Mouse (Mus musculus) lung, postnatal 0 days (tissue): ENCODE measurements around the gene Snx30. TPM values are rescaled to one million over a fixed set of nuclear protein-coding genes. Genes with fewer than 3 reads are reported as not detected.

ENCODE experiments used
- ATAC-seq: fragments of 200-750 bp; cut with Nextera tagmentation; 2 replicates; pipeline ENCODE4 v1.8.0; 2017; ENCODE audit warnings: moderate library complexity
- DNase-seq: peaks from one replicate; pipeline ENCODE4 v3.0.0-alpha.2; 2016; ENCODE audit warnings: low spot score
- H3K27ac ChIP-seq: fragments of 300-500 bp; sonication (generic); 2 replicates; pipeline ENCODE4 v1.5.1; 2014; ENCODE audit warnings: antibody characterized with exemption, mild to moderate bottlenecking, low read length, mixed read lengths
- H3K27me3 ChIP-seq: fragments of 300-500 bp; sonication (generic); replicated peaks from 2 replicates; pipeline ENCODE4 v1.6.1; 2014; ENCODE audit warnings: low read length, mixed read lengths; ENCODE audit not compliant: insufficient read depth
- H3K36me3 ChIP-seq: fragments of 300-500 bp; sonication (generic); 2 replicates; pipeline ENCODE4 v1.6.1; 2014; ENCODE audit warnings: low read length, mixed read lengths; ENCODE audit not compliant: insufficient read depth
- H3K4me1 ChIP-seq: fragments of 300-500 bp; sonication (generic); 2 replicates; pipeline ENCODE4 v1.6.1; 2014; ENCODE audit warnings: antibody characterized with exemption, low read depth, low read length, mixed read lengths; ENCODE audit not compliant: insufficient read depth
- H3K4me2 ChIP-seq: fragments of 300-500 bp; sonication (generic); replicated peaks from 2 replicates; pipeline ENCODE4 v1.6.1; 2014; ENCODE audit warnings: low read depth, mild to moderate bottlenecking, low read length, moderate library complexity, mixed read lengths
- H3K4me3 ChIP-seq: fragments of 300-500 bp; sonication (generic); 2 replicates; pipeline ENCODE4 v1.5.1; 2014; ENCODE audit warnings: low read depth, low read length
- H3K9ac ChIP-seq: fragments of 300-500 bp; sonication (generic); replicated peaks from 2 replicates; pipeline ENCODE4 v1.6.1; 2014; ENCODE audit warnings: low read depth, mild to moderate bottlenecking
- H3K9me3 ChIP-seq: fragments of 300-500 bp; sonication (generic); 2 replicates; pipeline ENCODE4 v1.6.1; 2016; ENCODE audit warnings: low read length, mixed read lengths
- CTCF ChIP-seq: IDR thresholded peaks from 2 replicates; pipeline ENCODE4 v1.5.1; 2016; ENCODE audit warnings: antibody characterized with exemption, mild to moderate bottlenecking
- EP300 ChIP-seq: IDR thresholded peaks from 2 replicates; pipeline ENCODE4 v1.6.1; 2016; ENCODE audit warnings: antibody characterized with exemption, mild to moderate bottlenecking, control low read depth
- WGBS: fragments of 180-500 bp; shearing (Covaris S2); extraction: QIAGEN DNeasy Blood & Tissue Kit; methylation state at CpG from one replicate; pipeline ENCODE4 v1.1.7; 2014; 5-methylcytosine and 5-hydroxymethylcytosine counted together
- polyA plus RNA-seq: library from polyadenylated mRNA; unstranded; fragments of >200 nt; fragmentation: Nextera tagmentation; extraction: Ambion mirVana; gene quantifications from 2 replicates; pipeline ENCODE4 v1.2.1, GENCODE M21; 2015

Snx30 gene
- polyA plus RNA-seq, 1 experiment from 2014 or later, result 12.0 TPM

- TF ChIP-seq CTCF, result peak; percentile 73
- TF ChIP-seq EP300, result no peak
- H3K36me3 ChIP-seq, result no peaks in the 10 kb centered on the region
- ATAC-seq, result no peak
- peak; percentile 69 for DNase-seq
- H3K9me3 ChIP-seq, result no peaks in the 10 kb centered on the region
- no peaks in the 10 kb centered on the region for H3K27me3 ChIP-seq
- H3K4me2 ChIP-seq, result no peak overlapping the region
- no peak overlapping the region for H3K27ac ChIP-seq
- H3K4me3 ChIP-seq, result no peak overlapping the region
- WGBS, result 20% methylated on average over 1 of the region's 1 CpGs
- H3K9ac ChIP-seq, result no peak overlapping the region
- H3K4me1 ChIP-seq, result peaks cover 4% of the 10 kb centered on the region; the same call in 1 of the 2 replicates
These were observed 25.1 kb upstream of the Snx30 start for GRCm38 (mm10) chr4:59780568-59780967.

GRCm38 (mm10) chr4:59782853-59783684 lies 22.6 kb upstream of the Snx30 start:
- peak overlapping the region; percentile 34; the same call in 1 of the 2 replicates for H3K27ac ChIP-seq

GRCm38 (mm10) chr4:59783685-59784279 lies 21.9 kb upstream of the Snx30 start:
- Histone ChIP-seq H3K27ac (peak overlapping the region; percentile 34; the same call in 1 of the 2 replicates), H3K27me3 (no peaks in the 10 kb centered on the region), H3K4me2 (peak overlapping the region; percentile 71), H3K9me3 (no peaks in the 10 kb centered on the region), H3K4me3 (peak overlapping the region; percentile 82), H3K9ac (peak overlapping the region; percentile 62), H3K4me1 (peaks cover 4% of the 10 kb centered on the region; the same call in 1 of the 2 replicates), H3K36me3 (no peaks in the 10 kb centered on the region)
- ATAC-seq, result peak; percentile 95
- peak; percentile 45; the same call in 1 of the 2 replicates for TF ChIP-seq EP300
- TF ChIP-seq CTCF, result 0 out of 2 replicates have a peak, but pooled peaks have one; percentile 16
- DNase-seq, result peak; percentile 99
- WGBS, result under 1% methylated on average over 36 of the region's 36 CpGs

More at GRCm38 (mm10) chr4:59782853-59783684, 22.6 kb upstream of the Snx30 start:
- ATAC-seq, result peak; percentile 36
- peak overlapping the region; percentile 82 for H3K4me3 ChIP-seq
- H3K27me3 ChIP-seq, result no peaks in the 10 kb centered on the region
- TF ChIP-seq EP300 (no peak), CTCF (no peak)
- peaks cover 4% of the 10 kb centered on the region; the same call in 1 of the 2 replicates for H3K4me1 ChIP-seq
- DNase-seq, result peak; percentile 54
- no peaks in the 10 kb centered on the region for H3K36me3 ChIP-seq
- H3K9ac ChIP-seq, result peak overlapping the region; percentile 62
- H3K4me2 ChIP-seq, result peak overlapping the region; percentile 71
- 2% methylated on average over 43 of the region's 47 CpGs for WGBS
- H3K9me3 ChIP-seq, result no peaks in the 10 kb centered on the region

GRCm38 (mm10) chr4:59785412-59785811 lies 20.2 kb upstream of the Snx30 start:
- no peak for ATAC-seq
- 22% methylated on average over 2 of the region's 2 CpGs for WGBS

GRCm38 (mm10) chr4:59786661-59787060 lies 19.0 kb upstream of the Snx30 start:
- 0% methylated on average over 7 of the region's 7 CpGs for WGBS
- Histone ChIP-seq H3K4me1 (peaks cover 4% of the 10 kb centered on the region; the same call in 1 of the 2 replicates), H3K9me3 (no peaks in the 10 kb centered on the region), H3K9ac (no peak overlapping the region), H3K4me3 (no peak overlapping the region), H3K4me2 (no peak overlapping the region), H3K27me3 (no peaks in the 10 kb centered on the region), H3K36me3 (no peaks in the 10 kb centered on the region), H3K27ac (no peak overlapping the region)
- DNase-seq (peak; percentile 67), ATAC-seq (peak; percentile 34; the same call in 1 of the 2 replicates)
- TF ChIP-seq CTCF (peak; percentile 98), EP300 (no peak)

More at GRCm38 (mm10) chr4:59785412-59785811, 20.2 kb upstream of the Snx30 start:
- peaks cover 4% of the 10 kb centered on the region; the same call in 1 of the 2 replicates for H3K4me1 ChIP-seq
- H3K4me3 ChIP-seq, result no peak overlapping the region
- no peaks in the 10 kb centered on the region for H3K27me3 ChIP-seq
- H3K9me3 ChIP-seq, result no peaks in the 10 kb centered on the region
- H3K4me2 ChIP-seq, result no peak overlapping the region
- H3K9ac ChIP-seq, result no peak overlapping the region
- TF ChIP-seq EP300, result no peak
- no peak for TF ChIP-seq CTCF
- no peak for DNase-seq
- no peaks in the 10 kb centered on the region for H3K36me3 ChIP-seq
- no peak overlapping the region for H3K27ac ChIP-seq

GRCm38 (mm10) chr4:59787126-59787525 lies 18.5 kb upstream of the Snx30 start:
- 41% methylated on average over 6 of the region's 6 CpGs for WGBS
- H3K9me3 ChIP-seq, result no peaks in the 10 kb centered on the region
- no peak overlapping the region for H3K4me2 ChIP-seq
- no peak overlapping the region for H3K27ac ChIP-seq
- ATAC-seq (peak; percentile 8; the same call in 1 of the 2 replicates), DNase-seq (peak; percentile 74)
- TF ChIP-seq EP300 (peak; percentile 76), CTCF (no peak)
- no peak overlapping the region for H3K4me3 ChIP-seq
- peaks cover 4% of the 10 kb centered on the region; the same call in 1 of the 2 replicates for H3K4me1 ChIP-seq
- H3K9ac ChIP-seq, result no peak overlapping the region
- H3K27me3 ChIP-seq, result no peaks in the 10 kb centered on the region
- no peaks in the 10 kb centered on the region for H3K36me3 ChIP-seq
